Mouse (Mus musculus) cerebellum, adult (tissue): Measurements from ENCODE around the gene Tma7.
A peak's percentile ranks its signal among the peaks of the same experiment; 100 is the strongest.

ENCODE experiments used
- ATAC-seq: cut with Nextera tagmentation; 2 replicates; pipeline ENCODE4 v1.9.2; 2017; ENCODE audit warnings: mild to moderate bottlenecking, moderate library complexity, mixed read lengths; ENCODE audit not compliant: insufficient number of reproducible peaks, low FRiP score, low TSS enrichment

Gene Tma7

GRCm38 (mm10) chr9:109049996-109050673 is 32.3 kb downstream of the Tma7 start:
- ATAC-seq = no peak

DNA sequence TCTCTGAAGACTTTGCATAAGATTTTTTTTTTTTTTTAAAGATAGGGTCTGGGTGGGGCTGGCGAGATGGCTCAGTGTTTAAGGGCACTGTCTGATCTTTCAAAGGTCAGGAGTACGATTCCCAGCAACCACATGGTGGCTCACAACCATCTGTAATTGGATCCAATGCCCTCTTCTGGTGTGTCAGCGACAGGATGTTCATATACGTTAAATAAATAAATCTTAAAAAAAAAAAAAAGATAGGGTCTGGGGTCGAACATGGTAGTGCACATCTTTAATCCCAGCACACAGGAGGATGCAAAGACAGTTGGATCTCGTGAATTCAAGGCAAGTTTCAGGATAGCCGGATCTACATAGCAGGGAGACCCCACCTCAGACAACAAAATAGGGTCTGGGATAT is 33.1 kb downstream of the Tma7 start:
- ATAC-seq = no peak

GRCm38 (mm10) chr9:109046306-109046705 is 36.1 kb downstream of the Tma7 start:
- ATAC-seq = peak; percentile 26; the same call in 1 of the 2 replicates

- ATAC-seq = no peak
Observed at GRCm38 (mm10) chr9:109041351-109041750, 41.0 kb downstream of the Tma7 start.

DNA sequence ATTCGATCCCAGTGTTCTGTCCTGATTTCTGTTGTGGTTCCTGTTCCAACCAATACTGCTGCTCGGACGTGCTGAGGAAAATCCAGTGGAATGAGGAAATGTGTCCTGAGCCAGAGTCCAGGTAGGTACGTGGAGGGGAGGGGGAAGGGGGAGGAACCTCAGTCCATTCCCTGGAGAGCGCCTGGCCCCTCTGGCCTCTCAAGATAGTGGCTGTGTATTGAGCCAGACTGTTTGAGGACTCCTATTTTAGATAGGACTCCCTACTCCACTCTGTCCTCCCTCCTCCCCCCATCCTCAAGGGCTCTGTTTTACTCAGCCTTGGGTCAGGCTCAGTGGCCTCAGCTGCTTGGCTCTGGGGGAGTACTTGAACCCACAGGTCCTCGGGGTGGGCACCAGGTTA is 41.5 kb downstream of the Tma7 start:
- no peak for ATAC-seq

DNA sequence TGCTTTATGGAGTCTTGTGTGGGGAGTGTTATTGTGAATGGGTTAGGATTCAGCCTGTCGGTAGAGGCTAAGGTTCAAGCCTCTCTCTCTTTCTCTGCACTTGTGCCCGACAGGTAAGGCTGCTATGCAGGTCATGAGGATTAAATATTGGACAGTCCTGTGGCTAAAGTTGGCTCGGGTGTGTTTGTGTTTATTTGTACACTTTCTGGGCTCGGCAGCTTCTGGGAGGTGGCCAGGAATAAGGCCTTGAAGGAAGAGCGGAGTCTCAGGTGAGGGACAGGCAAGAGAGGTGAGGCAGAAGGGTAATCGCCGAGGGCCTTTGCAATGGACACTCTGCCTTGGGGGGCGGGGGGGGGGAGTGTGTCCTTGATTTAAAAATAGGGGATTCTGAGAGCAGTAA is 42.2 kb downstream of the Tma7 start:
- ATAC-seq = no peak

GRCm38 (mm10) chr9:109039681-109040080 is 42.7 kb downstream of the Tma7 start:
- ATAC-seq = no peak

DNA sequence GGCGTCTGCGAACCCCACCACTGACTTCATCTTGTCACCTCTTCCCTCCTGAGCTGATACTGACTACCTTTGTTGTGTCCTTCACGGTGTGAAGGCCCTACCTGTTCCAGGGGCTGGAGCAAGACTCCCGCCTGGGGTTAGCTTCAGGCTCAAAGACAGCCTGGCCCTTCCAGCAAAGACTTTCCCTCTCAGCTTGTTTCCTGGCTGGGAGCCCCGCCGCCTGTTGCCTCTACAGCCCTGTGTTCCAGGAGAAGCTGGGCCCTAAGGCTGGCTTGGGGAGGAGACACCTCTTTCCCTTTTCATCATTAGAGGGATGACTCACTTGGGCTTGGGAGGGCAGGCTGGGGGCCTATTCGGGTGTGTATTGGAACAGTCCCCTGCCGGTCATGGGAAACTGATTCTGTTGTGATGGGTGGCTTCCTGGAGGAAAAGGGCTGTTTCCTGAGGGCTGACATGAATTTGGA is 43.5 kb downstream of the Tma7 start:
- ATAC-seq = no peak; the same call in 1 of the 2 replicates

DNA sequence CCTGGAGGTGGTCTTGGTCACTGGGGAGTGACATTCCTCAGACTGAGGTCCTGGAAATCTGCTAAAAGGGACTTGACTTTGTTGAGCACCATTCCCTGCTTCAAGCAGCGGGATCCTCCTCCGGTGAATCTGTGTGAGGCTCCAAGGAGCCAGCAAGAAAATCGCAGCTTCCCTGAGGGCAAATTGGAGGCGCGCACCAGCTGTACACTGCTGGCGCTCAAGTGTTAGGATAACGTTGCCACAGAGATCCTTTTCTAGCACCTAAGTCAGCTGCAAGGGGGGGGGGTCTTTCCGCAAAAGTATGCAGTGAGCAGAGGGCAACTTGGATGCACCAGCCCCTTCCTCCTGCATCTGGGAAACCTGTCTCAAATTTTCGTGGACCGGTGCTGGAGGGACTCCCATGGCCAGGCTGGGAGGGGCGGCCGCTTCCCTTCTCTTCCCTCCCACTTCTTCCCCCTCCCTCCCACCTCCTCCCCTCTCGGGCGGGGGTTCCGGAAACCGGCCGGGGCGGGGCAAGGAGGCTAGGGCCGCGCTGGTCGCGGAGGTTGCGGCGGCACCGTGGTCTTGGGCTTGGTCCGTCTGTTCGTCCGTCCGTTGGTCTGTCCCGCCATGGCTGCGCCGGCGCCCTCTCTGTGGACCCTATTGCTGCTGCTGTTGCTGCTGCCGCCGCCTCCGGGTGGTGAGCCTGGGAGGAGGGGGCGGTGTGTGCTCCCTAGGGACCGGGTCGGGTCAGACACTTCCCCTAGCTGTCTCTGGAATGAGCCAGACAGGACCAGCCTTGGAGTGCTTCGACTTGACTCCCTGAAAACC is 44.1 kb downstream of the Tma7 start, which contains the start of gene Shisa5:
Gene Shisa5, plus strand, starts transcription at position 480 of the 810 bp plus-strand sequence.
- no peak for ATAC-seq

- no peak for ATAC-seq
Observed at GRCm38 (mm10) chr9:109032435-109032834, 50.0 kb downstream of the Tma7 start.

- ATAC-seq = no peak
Observed at GRCm38 (mm10) chr9:109031686-109032085, 50.7 kb downstream of the Tma7 start.

- no peak for ATAC-seq
Observed at GRCm38 (mm10) chr9:109031001-109031400, 51.4 kb downstream of the Tma7 start.

GRCm38 (mm10) chr9:109030312-109030711 is 52.1 kb downstream of the Tma7 start:
- ATAC-seq = no peak

GRCm38 (mm10) chr9:109028919-109029318 is 53.5 kb downstream of the Tma7 start:
- no peak for ATAC-seq

- ATAC-seq = no peak
Observed at GRCm38 (mm10) chr9:109028421-109028820, 54.0 kb downstream of the Tma7 start.

DNA sequence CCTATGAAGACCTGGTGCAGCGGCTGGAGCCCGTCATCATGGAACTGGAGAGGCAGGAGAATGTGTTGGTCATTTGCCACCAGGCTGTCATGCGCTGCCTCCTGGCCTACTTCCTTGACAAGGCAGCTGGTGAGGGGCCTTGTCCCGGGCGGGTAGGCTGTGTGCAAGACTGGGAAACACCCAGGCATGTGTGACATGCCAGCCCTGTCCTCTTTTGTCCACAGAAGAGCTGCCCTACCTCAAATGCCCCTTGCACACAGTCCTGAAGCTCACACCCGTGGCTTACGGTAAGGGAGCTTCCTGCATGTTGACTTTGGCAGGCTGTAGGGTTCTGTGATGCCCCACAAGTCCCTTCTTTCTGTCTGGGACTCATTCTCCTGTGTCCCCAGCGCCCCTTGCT is 54.9 kb downstream of the Tma7 start:
- no peak for ATAC-seq
